Mouse (Mus musculus) adrenal gland, postnatal 4 days (tissue): Measurements from ENCODE around the gene Arl15. TPM values are rescaled to one million over a fixed set of nuclear protein-coding genes. Genes with fewer than 3 reads are reported as not detected.

Experiments
- DNase-seq, 2 experiments: peaks; one replicate each; pipeline ENCODE4 v3.0.0; 2021 to 2022; ENCODE audit warnings: low spot score in 2 of 2, mixed read lengths in 2 of 2
- total RNA-seq, 2 experiments: library from RNA; stranded (reverse); gene quantifications; 2 replicates each; pipeline ENCODE4 v1.2.3; 2021

Gene Arl15
- total RNA-seq, 2 experiments from 2014 or later, result 32.9 to 36.5 TPM

GRCm38 (mm10) chr13:113915700-113916099 is 121.4 kb downstream of the Arl15 start:
- no peak for DNase-seq

- no peak for DNase-seq
These were observed 122.5 kb downstream of the Arl15 start for GRCm38 (mm10) chr13:113916761-113917160.

- no peak for DNase-seq
These were observed 123.1 kb downstream of the Arl15 start for GRCm38 (mm10) chr13:113917376-113917775.

GRCm38 (mm10) chr13:113917868-113918411 is 123.6 kb downstream of the Arl15 start:
- no peak for DNase-seq

GRCm38 (mm10) chr13:113918668-113919067 is 124.4 kb downstream of the Arl15 start:
- no peak for DNase-seq

- DNase-seq, result no peak
These were observed 141.4 kb downstream of the Arl15 start for GRCm38 (mm10) chr13:113935697-113936096.

GRCm38 (mm10) chr13:113937231-113937630 is 142.9 kb downstream of the Arl15 start:
- DNase-seq, result no peak

- DNase-seq, result no peak
These were observed 144.3 kb downstream of the Arl15 start for GRCm38 (mm10) chr13:113938561-113938960.

GRCm38 (mm10) chr13:113939097-113939496 is 144.8 kb downstream of the Arl15 start:
- no peak for DNase-seq

- no peak for DNase-seq
These were observed 145.4 kb downstream of the Arl15 start for GRCm38 (mm10) chr13:113939681-113940080.

GRCm38 (mm10) chr13:113940151-113940550 is 145.8 kb downstream of the Arl15 start:
- no peak for DNase-seq

GRCm38 (mm10) chr13:113941943-113942342 is 147.6 kb downstream of the Arl15 start:
- no peak for DNase-seq

GRCm38 (mm10) chr13:113947546-113947945 is 153.2 kb downstream of the Arl15 start:
- DNase-seq, result no peak

GRCm38 (mm10) chr13:113949708-113950107 is 155.4 kb downstream of the Arl15 start:
- no peak for DNase-seq

- no peak for DNase-seq
These were observed 155.8 kb downstream of the Arl15 start for GRCm38 (mm10) chr13:113950131-113950530.

- no peak for DNase-seq
These were observed 163.1 kb downstream of the Arl15 start for GRCm38 (mm10) chr13:113957438-113957837.

GRCm38 (mm10) chr13:113964945-113965344 is 170.6 kb downstream of the Arl15 start:
- no peak for DNase-seq

- DNase-seq, result no peak
These were observed 176.4 kb downstream of the Arl15 start for GRCm38 (mm10) chr13:113970706-113971105.

GRCm38 (mm10) chr13:113972401-113972800 is 178.1 kb downstream of the Arl15 start:
- no peak for DNase-seq

GRCm38 (mm10) chr13:113974866-113975265 is 180.6 kb downstream of the Arl15 start:
- DNase-seq, result no peak

GRCm38 (mm10) chr13:113975722-113976121 is 181.4 kb downstream of the Arl15 start:
- no peak for DNase-seq

- no peak for DNase-seq
These were observed 182.6 kb downstream of the Arl15 start for GRCm38 (mm10) chr13:113976936-113977335.

GRCm38 (mm10) chr13:113980739-113981460 is 186.6 kb downstream of the Arl15 start:
- DNase-seq, result no peak
